Mouse (Mus musculus): ENCODE measurements around the gene Pax7. TPM values are rescaled to one million over a fixed set of nuclear protein-coding genes. Genes with fewer than 3 reads are reported as not detected.

The Pax7 gene
- polyA plus RNA-seq, 1 experiment from 2014 or later = not detected

- Histone ChIP-seq H3K4me2 (ENCODE audit: low read length) (no peak overlapping the region), H3K27me3 (replicated peaks; ENCODE audit: control insufficient read depth, insufficient read depth, low read length) (no peaks in the 10 kb centered on the region), H3K4me3 (ENCODE audit: low read depth, low read length) (no peak overlapping the region), H3K4me1 (replicated peaks; ENCODE audit: control insufficient read depth, insufficient read depth, low read length) (no peaks in the 10 kb centered on the region), H3K9me3 (ENCODE audit: control insufficient read depth, low read length) (no peaks in the 10 kb centered on the region), H3K36me3 (ENCODE audit: control insufficient read depth, insufficient read depth, low read length) (no peaks in the 10 kb centered on the region), H3K9ac (ENCODE audit: low read length) (no peak overlapping the region), H3K27ac (ENCODE audit: low read depth) (no peak overlapping the region)
- DNase-seq (ENCODE audit: low spot score) = no peak
- 86% methylated on average over 9 of the region's 9 CpGs for WGBS
- no peak for ATAC-seq (replicated peaks; ENCODE audit: low FRiP score, low TSS enrichment, low read depth)
Measured at GRCm38 (mm10) chr4:139737035-139737434, 96.3 kb downstream of the Pax7 start.

GRCm38 (mm10) chr4:139727101-139727500, 106.2 kb downstream of the Pax7 start:
- Histone ChIP-seq H3K4me1 (replicated peaks; ENCODE audit: control insufficient read depth, insufficient read depth, low read length) (no peaks in the 10 kb centered on the region), H3K36me3 (ENCODE audit: control insufficient read depth, insufficient read depth, low read length) (no peaks in the 10 kb centered on the region), H3K4me3 (ENCODE audit: low read depth, low read length) (no peak overlapping the region), H3K27ac (ENCODE audit: low read depth) (no peak overlapping the region), H3K27me3 (replicated peaks; ENCODE audit: control insufficient read depth, insufficient read depth, low read length) (no peaks in the 10 kb centered on the region; the same call in 1 of the 2 replicates), H3K9ac (ENCODE audit: low read length) (no peak overlapping the region), H3K4me2 (ENCODE audit: low read length) (no peak overlapping the region), H3K9me3 (ENCODE audit: control insufficient read depth, low read length) (no peaks in the 10 kb centered on the region)
- ATAC-seq (replicated peaks; ENCODE audit: low FRiP score, low TSS enrichment, low read depth) = no peak
- no peak for DNase-seq (ENCODE audit: low spot score)
- 52% methylated on average over 2 of the region's 2 CpGs for WGBS

- no peak overlapping the region for H3K9ac ChIP-seq (ENCODE audit: low read length)
- no peak overlapping the region for H3K4me3 ChIP-seq (ENCODE audit: low read depth, low read length)
- no peak overlapping the region for H3K4me2 ChIP-seq (ENCODE audit: low read length)
- no peak for DNase-seq (ENCODE audit: low spot score)
- ATAC-seq (replicated peaks; ENCODE audit: low FRiP score, low TSS enrichment, low read depth) = no peak
- H3K4me1 ChIP-seq (replicated peaks; ENCODE audit: control insufficient read depth, insufficient read depth, low read length) = no peaks in the 10 kb centered on the region
- no peaks in the 10 kb centered on the region for H3K9me3 ChIP-seq (ENCODE audit: control insufficient read depth, low read length)
- H3K36me3 ChIP-seq (ENCODE audit: control insufficient read depth, insufficient read depth, low read length) = no peaks in the 10 kb centered on the region
- no peaks in the 10 kb centered on the region; the same call in 1 of the 2 replicates for H3K27me3 ChIP-seq (replicated peaks; ENCODE audit: control insufficient read depth, insufficient read depth, low read length)
- H3K27ac ChIP-seq (ENCODE audit: low read depth) = no peak overlapping the region
- WGBS = 66% methylated on average over 15 of the region's 15 CpGs
Measured at GRCm38 (mm10) chr4:139725421-139725820, 107.9 kb downstream of the Pax7 start.

DNA sequence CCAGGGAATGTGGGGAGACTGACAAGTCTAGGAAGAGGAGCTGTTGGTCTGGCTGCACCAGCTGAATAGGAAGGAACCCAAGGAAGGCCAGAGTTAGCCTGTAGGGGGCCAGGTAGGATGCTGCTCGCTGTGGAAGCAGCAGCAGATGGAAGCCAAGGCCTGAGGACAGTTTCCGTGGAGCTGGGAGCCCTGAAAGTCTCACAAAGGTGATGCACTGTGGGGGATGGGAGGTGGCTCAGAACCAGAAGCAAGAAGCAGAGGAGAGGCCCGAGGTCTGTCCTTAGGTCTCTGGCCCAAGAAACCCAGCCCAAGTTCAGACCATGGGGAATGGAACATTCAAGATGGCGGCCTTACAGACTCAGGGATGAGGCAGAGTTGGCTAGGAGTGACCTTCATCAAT, 109.0 kb downstream of the Pax7 start:
- DNase-seq (ENCODE audit: low spot score) = no peak
- 54% methylated on average over 4 of the region's 4 CpGs for WGBS

GRCm38 (mm10) chr4:139718978-139719377, 114.3 kb downstream of the Pax7 start:
- WGBS = 74% methylated on average over 5 of the region's 5 CpGs
- Histone ChIP-seq H3K4me1 (replicated peaks; ENCODE audit: control insufficient read depth, insufficient read depth, low read length) (no peaks in the 10 kb centered on the region), H3K36me3 (ENCODE audit: control insufficient read depth, insufficient read depth, low read length) (no peaks in the 10 kb centered on the region), H3K27me3 (replicated peaks; ENCODE audit: control insufficient read depth, insufficient read depth, low read length) (0 out of 2 replicates have a peak, but pooled peaks cover 2% of the 10 kb centered on the region), H3K9ac (ENCODE audit: low read length) (no peak overlapping the region), H3K9me3 (ENCODE audit: control insufficient read depth, low read length) (no peaks in the 10 kb centered on the region), H3K4me2 (ENCODE audit: low read length) (no peak overlapping the region), H3K27ac (ENCODE audit: low read depth) (no peak overlapping the region), H3K4me3 (ENCODE audit: low read depth, low read length) (no peak overlapping the region)
- DNase-seq (ENCODE audit: low spot score) (no peak), ATAC-seq (replicated peaks; ENCODE audit: low FRiP score, low TSS enrichment, low read depth) (no peak)

More for the DNA sequence above, 109.0 kb downstream of the Pax7 start:
- no peaks in the 10 kb centered on the region for H3K9me3 ChIP-seq (ENCODE audit: control insufficient read depth, low read length)
- ATAC-seq (replicated peaks; ENCODE audit: low FRiP score, low TSS enrichment, low read depth) = no peak
- H3K4me1 ChIP-seq (replicated peaks; ENCODE audit: control insufficient read depth, insufficient read depth, low read length) = no peaks in the 10 kb centered on the region
- H3K9ac ChIP-seq (ENCODE audit: low read length) = no peak overlapping the region
- H3K4me3 ChIP-seq (ENCODE audit: low read depth, low read length) = no peak overlapping the region
- no peak overlapping the region for H3K27ac ChIP-seq (ENCODE audit: low read depth)
- H3K36me3 ChIP-seq (ENCODE audit: control insufficient read depth, insufficient read depth, low read length) = no peaks in the 10 kb centered on the region
- H3K4me2 ChIP-seq (ENCODE audit: low read length) = no peak overlapping the region
- no peaks in the 10 kb centered on the region; the same call in 1 of the 2 replicates for H3K27me3 ChIP-seq (replicated peaks; ENCODE audit: control insufficient read depth, insufficient read depth, low read length)

DNA sequence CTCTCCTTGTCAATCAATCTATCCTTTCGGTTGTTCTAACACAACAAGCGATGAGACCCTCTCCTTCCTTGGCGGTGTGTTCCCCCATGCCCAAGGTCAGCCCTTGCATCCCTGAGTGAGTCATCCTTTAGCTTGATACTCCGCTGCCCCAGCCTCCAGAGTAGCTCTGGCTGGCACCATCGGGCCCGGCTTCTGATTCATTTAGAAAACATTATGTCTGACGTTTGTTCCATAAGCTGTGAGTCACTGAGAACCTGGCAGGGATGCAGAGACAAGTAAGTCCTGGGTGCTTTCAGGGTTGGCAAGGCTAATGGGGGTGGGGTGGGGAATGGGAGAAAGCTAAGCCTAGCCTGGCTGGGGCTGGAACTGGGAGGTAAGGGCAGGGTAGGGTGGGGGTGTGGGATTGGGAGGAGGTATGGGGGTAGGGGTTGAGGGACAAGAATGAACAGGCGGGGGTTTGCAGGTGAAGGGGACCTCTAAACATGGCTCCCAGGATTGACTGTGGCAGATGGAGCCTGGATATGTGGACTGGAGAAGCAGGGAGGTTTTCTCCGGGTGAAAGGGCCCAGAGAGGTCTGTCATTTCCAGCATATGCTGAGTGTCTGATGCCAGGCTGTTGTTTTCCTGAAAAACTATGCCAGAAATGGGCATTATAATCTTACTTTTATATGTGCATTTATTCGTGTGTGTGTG, 116.7 kb downstream of the Pax7 start:
- ATAC-seq (replicated peaks; ENCODE audit: low FRiP score, low TSS enrichment, low read depth) (no peak), DNase-seq (ENCODE audit: low spot score) (no peak)
- 85% methylated on average over 10 of the region's 10 CpGs for WGBS

GRCm38 (mm10) chr4:139715241-139715932, 117.9 kb downstream of the Pax7 start:
- DNase-seq (ENCODE audit: low spot score) (no peak), ATAC-seq (replicated peaks; ENCODE audit: low FRiP score, low TSS enrichment, low read depth) (no peak)
- Histone ChIP-seq H3K27ac (ENCODE audit: low read depth) (no peak overlapping the region), H3K27me3 (replicated peaks; ENCODE audit: control insufficient read depth, insufficient read depth, low read length) (0 out of 2 replicates have a peak, but pooled peaks cover 2% of the 10 kb centered on the region), H3K36me3 (ENCODE audit: control insufficient read depth, insufficient read depth, low read length) (no peaks in the 10 kb centered on the region), H3K9ac (ENCODE audit: low read length) (no peak overlapping the region), H3K4me2 (ENCODE audit: low read length) (no peak overlapping the region), H3K9me3 (ENCODE audit: control insufficient read depth, low read length) (no peaks in the 10 kb centered on the region), H3K4me1 (replicated peaks; ENCODE audit: control insufficient read depth, insufficient read depth, low read length) (no peaks in the 10 kb centered on the region), H3K4me3 (ENCODE audit: low read depth, low read length) (no peak overlapping the region)
- WGBS = 37% methylated on average over 13 of the region's 13 CpGs

More for the DNA sequence above, 116.7 kb downstream of the Pax7 start:
- no peaks in the 10 kb centered on the region for H3K9me3 ChIP-seq (ENCODE audit: control insufficient read depth, low read length)
- no peak overlapping the region for H3K4me2 ChIP-seq (ENCODE audit: low read length)
- no peaks in the 10 kb centered on the region for H3K4me1 ChIP-seq (replicated peaks; ENCODE audit: control insufficient read depth, insufficient read depth, low read length)
- 0 out of 2 replicates have a peak, but pooled peaks cover 2% of the 10 kb centered on the region for H3K27me3 ChIP-seq (replicated peaks; ENCODE audit: control insufficient read depth, insufficient read depth, low read length)
- H3K4me3 ChIP-seq (ENCODE audit: low read depth, low read length) = no peak overlapping the region
- H3K27ac ChIP-seq (ENCODE audit: low read depth) = no peak overlapping the region
- no peaks in the 10 kb centered on the region for H3K36me3 ChIP-seq (ENCODE audit: control insufficient read depth, insufficient read depth, low read length)
- H3K9ac ChIP-seq (ENCODE audit: low read length) = no peak overlapping the region

- DNase-seq (ENCODE audit: low spot score) = no peak
- Histone ChIP-seq H3K9me3 (ENCODE audit: control insufficient read depth, low read length) (no peaks in the 10 kb centered on the region), H3K4me2 (ENCODE audit: low read length) (no peak overlapping the region), H3K4me3 (ENCODE audit: low read depth, low read length) (no peak overlapping the region), H3K27ac (ENCODE audit: low read depth) (no peak overlapping the region), H3K4me1 (replicated peaks; ENCODE audit: control insufficient read depth, insufficient read depth, low read length) (no peaks in the 10 kb centered on the region), H3K9ac (ENCODE audit: low read length) (no peak overlapping the region), H3K36me3 (ENCODE audit: control insufficient read depth, insufficient read depth, low read length) (no peaks in the 10 kb centered on the region), H3K27me3 (replicated peaks; ENCODE audit: control insufficient read depth, insufficient read depth, low read length) (no peaks in the 10 kb centered on the region)
- 48% methylated on average over 25 of the region's 25 CpGs for WGBS
- ATAC-seq (replicated peaks; ENCODE audit: low FRiP score, low TSS enrichment, low read depth) = no peak
Measured at GRCm38 (mm10) chr4:139710467-139711334, 122.6 kb downstream of the Pax7 start.
